Mouse (Mus musculus) spleen, postnatal 0 days (tissue): ENCODE data around the gene Trmt10b. TPM values are rescaled to one million over a fixed set of nuclear protein-coding genes. Genes with fewer than 3 reads are reported as not detected.

Experiments used
- polyA plus RNA-seq: library from polyadenylated mRNA; unstranded; fragments of >200 nt; fragmentation: Nextera tagmentation; extraction: Ambion mirVana; gene quantifications from 2 replicates; pipeline ENCODE4 v1.2.1, GENCODE M21; 2015

Trmt10b gene
- 7.6 and 8.7 TPM in 2 replicates for polyA plus RNA-seq

GRCm38 (mm10) chr4:45296662-45297564, at the start of gene Trmt10b:
Gene Trmt10b (plus strand): TSS chr4:45297127.

DNA sequence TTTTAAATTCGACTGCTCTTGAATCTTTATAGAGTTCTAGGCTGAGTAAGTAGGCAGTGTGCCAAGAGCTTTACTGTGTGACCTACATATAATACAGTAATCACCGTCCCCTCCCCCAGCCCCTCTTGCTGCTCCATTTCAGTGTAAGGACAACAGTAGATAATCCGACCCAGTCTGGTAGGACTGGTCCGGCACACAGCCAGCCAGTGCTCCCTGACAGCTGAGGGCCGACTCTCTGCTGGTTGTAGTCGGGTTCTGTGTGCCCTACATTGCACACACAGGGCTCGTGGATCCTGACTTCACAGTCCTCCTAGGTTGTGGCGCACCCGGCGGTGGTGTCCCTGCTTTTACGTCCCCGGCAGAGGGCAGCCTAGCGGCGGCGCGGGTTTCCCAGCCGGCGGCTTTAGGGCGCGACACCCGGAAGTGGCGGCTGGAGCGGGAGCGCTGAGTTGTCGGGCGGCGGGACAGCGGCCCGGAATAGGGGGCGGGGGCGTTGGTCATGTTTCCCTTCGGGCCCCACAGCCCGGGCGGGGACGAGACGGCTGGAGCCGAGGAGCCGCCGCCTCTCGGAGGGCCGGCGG, 44.8 kb downstream of the Trmt10b start, which contains the start of gene Dcaf10:
Gene Dcaf10 (plus strand): TSS at position 433 of the 581 bp plus-strand sequence.

DNA sequence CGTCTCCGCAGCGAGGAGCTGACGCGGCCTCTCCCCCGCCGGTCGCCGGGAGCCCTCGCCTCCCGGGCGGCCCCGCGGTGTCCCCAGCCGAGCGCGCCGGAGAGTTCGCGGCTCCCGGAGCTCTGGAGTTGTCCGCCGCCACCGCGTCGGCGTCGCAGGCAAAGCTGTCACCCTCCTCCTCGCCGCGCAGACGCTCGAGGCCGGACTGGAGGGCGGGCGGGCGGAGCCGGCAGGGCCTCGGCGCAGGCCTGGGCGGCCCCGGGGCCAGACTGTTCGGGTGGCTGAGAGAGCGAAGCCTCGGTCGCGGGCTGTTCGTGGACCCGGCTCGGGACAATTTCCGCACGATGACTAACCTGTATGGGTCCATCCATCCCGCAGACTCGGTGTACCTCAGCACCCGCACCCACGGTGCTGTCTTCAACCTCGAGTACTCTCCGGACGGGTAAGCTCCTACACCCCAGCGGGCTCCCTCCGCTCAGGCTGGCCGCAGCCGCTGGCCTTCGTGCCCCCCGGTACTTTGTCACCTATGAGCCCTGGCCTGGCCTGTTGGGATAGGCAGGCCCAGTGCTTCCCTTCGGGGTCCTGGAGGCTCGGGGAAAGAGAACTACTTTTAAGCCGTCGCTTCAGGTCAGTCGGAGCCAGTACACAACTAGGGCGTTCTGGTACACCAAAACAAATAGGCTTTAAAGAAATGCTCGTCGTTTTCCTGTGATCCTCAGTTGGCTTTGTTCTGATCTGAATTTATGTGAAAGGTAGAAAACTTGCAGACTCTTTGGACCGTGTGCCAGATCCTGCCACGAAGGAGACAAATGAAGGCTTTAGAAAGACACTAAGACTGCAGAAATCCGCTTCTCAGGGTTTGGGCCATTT, 45.6 kb downstream of the Trmt10b start, which contains the start of gene Exosc3:
Gene Exosc3 (minus strand): TSS at position 447 of the 870 bp plus-strand sequence.

Other genes starting within 250 kb of the Trmt10b start
- gene Fbxo10, start 212.5 kb upstream of the Trmt10b start, polyA plus RNA-seq, result 5.7 and 7.8 TPM in 2 replicates
- gene Tomm5, start 189.0 kb upstream of the Trmt10b start, polyA plus RNA-seq, result 234 and 247 TPM in 2 replicates
- gene Frmpd1, start 112.3 kb upstream of the Trmt10b start, polyA plus RNA-seq, result 0.37 and 0.50 TPM in 2 replicates
- gene Dcaf10, start 45.0 kb downstream of the Trmt10b start, polyA plus RNA-seq, result 7.3 TPM in 2 replicates
- 76.9 and 80.0 TPM in 2 replicates for gene Exosc3, start 45.6 kb downstream of the Trmt10b start, polyA plus RNA-seq
- gene Slc25a51, start 111.6 kb downstream of the Trmt10b start, polyA plus RNA-seq, result 82.6 and 86.2 TPM in 2 replicates
- gene Shb, start 235.3 kb downstream of the Trmt10b start, polyA plus RNA-seq, result 1.5 and 1.8 TPM in 2 replicates